Mouse (Mus musculus) neural tube, embryonic 11.5 days (tissue): ENCODE measurements at regions not wholly inside any gene's neighbourhood (a gene's known extent, or its start where the extent isn't known, plus 50 kb on each side); places are given as distances from the start of the nearest gene placed in this dataset.

Experiments used
- ATAC-seq: fragments of 200-750 bp; cut with Nextera tagmentation; 2 replicates; pipeline ENCODE4 v1.8.0; 2017; ENCODE audit warnings: moderate number of reproducible peaks, mild to moderate bottlenecking, moderate TSS enrichment, moderate library complexity; ENCODE audit not compliant: insufficient read depth, low FRiP score, low TSS enrichment
- DNase-seq: peaks from one replicate; pipeline ENCODE4 v3.0.0-alpha.2; 2015; ENCODE audit warnings: low spot score
- H3K27ac ChIP-seq: fragments of 300-500 bp; sonication (generic); 2 replicates; pipeline ENCODE4 v1.5.1; 2014; ENCODE audit warnings: low read depth, mild to moderate bottlenecking, low read length
- H3K27me3 ChIP-seq: fragments of 300-500 bp; sonication (generic); 2 replicates; pipeline ENCODE4 v1.6.1; 2014; ENCODE audit warnings: mild to moderate bottlenecking, low read length, mixed read lengths; ENCODE audit not compliant: control insufficient read depth, insufficient read depth
- H3K36me3 ChIP-seq: fragments of 300-500 bp; sonication (generic); 2 replicates; pipeline ENCODE4 v1.6.1; 2014; ENCODE audit warnings: mild to moderate bottlenecking, low read length, moderate library complexity, mixed read lengths; ENCODE audit not compliant: control insufficient read depth, insufficient read depth
- H3K4me1 ChIP-seq: fragments of 300-500 bp; sonication (generic); 2 replicates; pipeline ENCODE4 v1.6.1; 2014; ENCODE audit warnings: low read length, mixed read lengths; ENCODE audit not compliant: control insufficient read depth, insufficient read depth
- H3K4me2 ChIP-seq: fragments of 300-500 bp; sonication (generic); 2 replicates; pipeline ENCODE4 v1.6.1; 2014; ENCODE audit warnings: low read depth, mild to moderate bottlenecking, moderate library complexity
- H3K4me3 ChIP-seq: fragments of 300-500 bp; sonication (generic); 2 replicates; pipeline ENCODE4 v1.5.1; 2014; ENCODE audit warnings: low read depth, low read length
- H3K9ac ChIP-seq: fragments of 300-500 bp; sonication (generic); 2 replicates; pipeline ENCODE4 v1.6.1; 2014; ENCODE audit warnings: mild to moderate bottlenecking, low read length
- H3K9me3 ChIP-seq: fragments of 300-500 bp; sonication (generic); 2 replicates; pipeline ENCODE4 v1.6.1; 2016; ENCODE audit warnings: low read length; ENCODE audit not compliant: control insufficient read depth
- WGBS: fragments of 180-500 bp; shearing (Covaris S2); extraction: QIAGEN DNeasy Blood & Tissue Kit; methylation state at CpG from one replicate; pipeline ENCODE4 v1.1.7; 2014; 5-methylcytosine and 5-hydroxymethylcytosine counted together

DNA sequence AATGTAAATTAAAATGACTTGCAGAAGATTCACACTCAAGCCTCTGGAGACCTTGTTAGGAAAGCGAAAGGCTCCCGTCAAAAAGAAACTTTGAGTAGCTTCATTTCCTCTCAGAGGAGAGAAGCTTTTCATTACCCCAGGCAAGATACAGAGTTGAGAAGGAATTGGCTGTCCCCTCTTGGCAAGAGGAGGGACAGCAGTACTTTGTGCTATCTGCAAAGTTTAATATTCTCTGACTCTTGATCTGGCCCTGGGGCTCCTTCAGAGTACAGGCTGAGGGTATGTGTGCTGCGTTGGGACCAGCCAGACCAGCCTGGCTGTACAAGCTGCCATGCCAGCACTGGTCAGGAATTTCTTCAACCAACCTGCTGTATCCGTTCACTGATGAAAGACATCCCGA is 525.4 kb downstream of the Amy2a5 start:
- ATAC-seq (no peak; the same call in 1 of the 2 replicates), DNase-seq (no peak)
- H3K36me3 ChIP-seq = no peaks in the 10 kb centered on the region
- no peaks in the 10 kb centered on the region for H3K9me3 ChIP-seq
- H3K4me3 ChIP-seq = no peak overlapping the region
- 82% methylated on average over 5 of the region's 5 CpGs for WGBS
- no peak overlapping the region for H3K4me2 ChIP-seq
- H3K4me1 ChIP-seq = no peaks in the 10 kb centered on the region
- H3K27ac ChIP-seq = no peak overlapping the region
- no peaks in the 10 kb centered on the region for H3K27me3 ChIP-seq
- H3K9ac ChIP-seq = no peak overlapping the region

- Histone ChIP-seq H3K4me2 (no peak overlapping the region), H3K9me3 (no peaks in the 10 kb centered on the region), H3K27ac (no peak overlapping the region), H3K4me1 (no peaks in the 10 kb centered on the region), H3K9ac (no peak overlapping the region), H3K36me3 (no peaks in the 10 kb centered on the region), H3K27me3 (no peaks in the 10 kb centered on the region), H3K4me3 (no peak overlapping the region)
- 90% methylated on average over 2 of the region's 2 CpGs for WGBS
- DNase-seq (no peak), ATAC-seq (0 out of 2 replicates have a peak, but pooled peaks have one; percentile 24)
These were observed 559.0 kb downstream of the Amy2a5 start for GRCm38 (mm10) chr3:112699531-112700125.

- Histone ChIP-seq H3K36me3 (no peaks in the 10 kb centered on the region), H3K27ac (no peak overlapping the region), H3K9me3 (no peaks in the 10 kb centered on the region), H3K4me2 (no peak overlapping the region), H3K27me3 (no peaks in the 10 kb centered on the region), H3K4me3 (no peak overlapping the region), H3K9ac (no peak overlapping the region), H3K4me1 (no peaks in the 10 kb centered on the region)
- DNase-seq (no peak), ATAC-seq (no peak)
- 69% methylated on average over 1 of the region's 1 CpGs for WGBS
These were observed 570.5 kb downstream of the Amy2a5 start for GRCm38 (mm10) chr3:112688151-112688550.

GRCm38 (mm10) chr3:112638581-112638980 is 620.1 kb downstream of the Amy2a5 start:
- Histone ChIP-seq H3K27ac (no peak overlapping the region), H3K4me2 (no peak overlapping the region), H3K4me3 (no peak overlapping the region), H3K9me3 (no peaks in the 10 kb centered on the region), H3K27me3 (no peaks in the 10 kb centered on the region), H3K9ac (no peak overlapping the region), H3K4me1 (no peaks in the 10 kb centered on the region), H3K36me3 (no peaks in the 10 kb centered on the region)
- ATAC-seq = no peak
- WGBS = 91% methylated on average over 2 of the region's 2 CpGs
- no peak for DNase-seq

DNA sequence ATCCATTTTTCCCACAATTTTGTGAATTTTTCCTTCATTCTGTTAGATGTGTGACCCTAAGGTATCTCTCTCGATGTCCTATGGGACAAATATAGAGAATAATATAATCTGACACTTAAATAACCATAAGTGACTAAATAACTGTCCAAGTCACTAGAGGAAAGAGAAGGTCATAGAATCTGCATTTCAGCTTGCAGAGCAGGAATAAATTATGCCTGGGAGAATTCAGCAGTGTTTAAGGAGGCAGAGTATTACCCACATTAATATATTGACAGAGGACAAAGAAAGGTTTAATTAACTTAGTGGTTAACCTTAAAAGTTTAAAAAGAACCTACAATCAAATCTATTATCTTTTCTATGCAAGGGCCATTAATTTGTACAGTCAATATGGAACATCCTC is 655.2 kb downstream of the Amy2a5 start:
- no peak overlapping the region for H3K27ac ChIP-seq
- no peak overlapping the region for H3K4me3 ChIP-seq
- no peak for DNase-seq
- 80% methylated on average over 1 of the region's 1 CpGs for WGBS
- no peaks in the 10 kb centered on the region for H3K27me3 ChIP-seq
- H3K36me3 ChIP-seq = no peaks in the 10 kb centered on the region
- ATAC-seq = no peak
- H3K4me1 ChIP-seq = no peaks in the 10 kb centered on the region
- H3K9ac ChIP-seq = no peak overlapping the region
- H3K9me3 ChIP-seq = no peaks in the 10 kb centered on the region
- no peak overlapping the region for H3K4me2 ChIP-seq

DNA sequence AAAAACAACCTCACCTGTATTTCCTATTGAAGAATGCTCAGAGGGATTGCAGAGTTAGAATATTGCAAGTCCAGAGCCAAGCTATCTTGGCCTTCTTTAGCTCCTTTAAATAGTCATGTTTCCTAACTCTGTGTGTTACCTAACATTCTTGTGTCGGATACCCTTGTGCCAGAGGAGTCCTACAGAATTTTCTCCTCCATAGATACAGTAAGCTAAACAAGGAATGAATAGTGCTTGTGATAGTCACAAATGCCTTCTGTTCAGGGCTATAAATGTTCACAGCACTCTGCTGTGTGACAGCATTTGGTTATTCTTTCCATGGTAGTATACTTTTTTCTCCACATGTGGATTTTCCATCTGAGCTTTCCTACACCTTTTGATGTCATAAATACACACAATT is 676.3 kb downstream of the Amy2a5 start:
- no peak for ATAC-seq
- WGBS = 84% methylated on average over 1 of the region's 1 CpGs

More for the DNA sequence above, 676.3 kb downstream of the Amy2a5 start:
- no peaks in the 10 kb centered on the region for H3K4me1 ChIP-seq
- H3K4me2 ChIP-seq = no peak overlapping the region
- H3K27ac ChIP-seq = no peak overlapping the region
- H3K9me3 ChIP-seq = no peaks in the 10 kb centered on the region
- no peak overlapping the region for H3K4me3 ChIP-seq
- no peaks in the 10 kb centered on the region for H3K36me3 ChIP-seq
- H3K9ac ChIP-seq = no peak overlapping the region
- no peaks in the 10 kb centered on the region for H3K27me3 ChIP-seq
- no peak for DNase-seq
